Mouse (Mus musculus): ENCODE results near the gene Gabrg1.

Gene Gabrg1

DNA sequence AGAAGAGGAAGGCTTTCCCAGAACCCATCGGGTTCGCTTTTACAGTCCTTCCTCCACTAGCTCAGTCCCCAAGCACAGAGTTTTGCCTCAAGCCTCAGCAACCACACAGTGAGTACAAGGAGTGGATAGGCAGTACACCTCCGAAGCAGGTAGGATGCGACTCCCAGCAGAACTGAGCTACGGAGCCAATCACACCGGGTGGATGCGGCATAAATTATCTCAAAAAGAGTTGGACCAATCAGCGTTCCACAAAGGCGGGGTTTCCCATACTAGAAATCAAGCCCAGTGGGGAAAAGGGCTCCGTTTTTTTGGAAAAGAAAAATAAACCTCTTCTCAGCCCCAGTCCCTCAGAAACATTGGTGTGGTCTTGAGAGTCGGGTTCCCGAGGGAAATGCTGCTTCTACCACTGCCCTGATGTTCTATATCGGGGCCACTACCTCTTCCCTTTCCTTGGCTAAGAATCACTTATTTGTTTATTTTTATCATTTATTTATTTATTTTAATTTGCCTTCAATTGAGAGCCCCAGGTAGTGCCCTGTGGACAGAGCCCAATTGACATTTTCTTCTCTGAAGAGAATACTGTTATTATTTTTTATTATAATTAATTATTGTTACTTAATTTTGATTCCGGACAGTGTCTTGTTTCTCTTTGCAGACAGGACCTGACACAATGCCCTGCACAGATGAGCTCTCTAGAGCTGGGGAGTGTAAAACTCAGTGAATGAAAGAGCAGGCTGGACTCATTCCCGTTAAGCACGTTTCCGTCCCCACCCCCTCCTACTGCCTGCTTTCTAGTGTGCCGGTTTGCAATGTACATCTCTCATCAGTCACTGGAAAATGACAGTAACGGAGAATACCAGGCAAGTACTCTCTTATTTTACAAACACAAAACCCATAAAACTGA, at the start of gene Gabrg1:
Gene Gabrg1 (minus strand): TSS at position 426 of the 904 bp plus-strand sequence.
- CTCF ChIA-PET = no interaction called here

DNA sequence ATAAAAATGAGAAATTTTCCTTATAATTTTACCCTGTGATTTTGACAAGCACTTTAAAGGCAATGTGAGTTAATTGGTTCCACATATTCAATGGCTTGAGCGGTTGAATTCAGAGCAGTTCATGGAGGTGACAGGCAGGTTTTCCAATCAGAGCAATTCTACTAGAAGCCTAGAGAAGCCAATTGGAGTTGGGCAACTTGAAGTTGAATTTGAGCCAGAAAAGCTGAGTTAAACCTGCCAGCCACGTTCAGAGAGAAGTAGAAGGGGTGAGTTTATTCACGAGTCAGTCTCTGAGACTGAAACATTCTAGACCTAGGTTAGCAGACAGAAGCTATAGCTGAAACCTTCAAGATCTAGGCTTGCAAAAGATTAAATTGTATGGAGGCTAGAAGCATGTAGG, 41.6 kb upstream of the Gabrg1 start:
- CTCF ChIA-PET = no interaction called here

GRCm38 (mm10) chr5:70870081-70870480, 27.7 kb upstream of the Gabrg1 start:
- CTCF ChIA-PET = no interaction called here

DNA sequence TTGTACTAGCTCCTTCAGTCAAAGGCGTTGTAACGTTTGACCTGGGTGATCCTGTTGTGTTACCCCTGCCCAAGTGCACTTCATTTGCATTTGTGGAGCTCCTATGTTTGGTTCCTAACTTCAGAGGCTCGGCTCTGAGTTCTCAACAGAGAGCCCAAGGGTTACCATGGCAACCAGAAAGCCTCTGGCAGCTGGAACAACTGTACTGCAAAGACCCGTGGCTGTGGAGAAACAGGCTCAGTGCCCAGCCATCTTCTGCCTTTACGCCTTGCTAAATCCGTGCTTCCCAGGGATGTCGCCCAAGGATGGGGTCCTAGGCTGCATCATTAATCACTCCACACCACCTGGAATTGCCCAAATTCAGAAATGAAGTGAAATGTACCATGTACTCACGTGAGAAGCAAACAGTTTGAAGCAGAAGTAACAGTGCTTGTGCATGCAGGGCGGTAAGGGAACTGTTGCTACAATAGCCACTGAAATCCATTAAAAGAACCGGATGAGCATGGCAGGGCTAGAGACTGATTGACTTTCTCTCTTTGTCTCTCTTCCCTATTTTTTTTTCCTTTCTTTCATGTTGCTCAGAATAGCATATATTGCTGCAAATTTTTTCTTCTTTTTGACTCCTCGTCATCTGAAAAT, 798 bp upstream of the Gabrg1 start:
- CTCF ChIA-PET = no interaction called here

GRCm38 (mm10) chr5:70818681-70819080, 23.7 kb downstream of the Gabrg1 start:
- CTCF ChIA-PET = no interaction called here

DNA sequence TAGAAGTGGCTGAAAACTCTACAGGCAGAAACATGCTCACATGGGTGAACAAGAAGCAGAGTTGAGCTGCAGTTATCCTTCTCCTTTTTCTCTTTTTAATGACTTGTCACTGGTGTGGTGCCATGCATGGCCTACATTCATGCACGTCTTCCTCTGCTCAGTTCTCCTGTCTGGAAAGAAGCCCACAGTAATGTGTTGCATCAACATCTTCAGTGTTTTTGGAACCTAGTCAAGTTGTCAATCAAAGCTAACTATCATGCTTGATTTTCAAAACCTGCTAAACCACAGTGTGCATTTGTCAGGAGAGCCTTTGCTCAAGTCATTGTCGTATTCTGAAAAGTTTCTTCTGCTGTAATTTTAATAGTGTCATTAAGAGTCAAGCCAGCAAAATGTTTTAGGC, 106.3 kb downstream of the Gabrg1 start:
- CTCF ChIA-PET = no interaction called here

- CTCF ChIA-PET = no interaction called here
These were observed 138.1 kb downstream of the Gabrg1 start for GRCm38 (mm10) chr5:70704361-70704760.

All from spleen, embryonic (tissue).